Mouse (Mus musculus) hindbrain, postnatal 0 days (tissue): ENCODE data around the gene Gpr150. TPM values are rescaled to one million over a fixed set of nuclear protein-coding genes. Genes with fewer than 3 reads are reported as not detected.

ENCODE experiments used
- ATAC-seq: fragments of 200-750 bp; cut with Nextera tagmentation; 2 replicates; pipeline ENCODE4 v1.8.0; 2017; ENCODE audit warnings: mild to moderate bottlenecking, moderate TSS enrichment, moderate library complexity
- DNase-seq: peaks from one replicate; pipeline ENCODE4 v3.0.0-alpha.2; 2015; ENCODE audit warnings: low spot score
- H3K27ac ChIP-seq: fragments of 300-500 bp; sonication (generic); 2 replicates; pipeline ENCODE4 v1.5.1; 2014; ENCODE audit warnings: mild to moderate bottlenecking
- H3K27me3 ChIP-seq: fragments of 300-500 bp; sonication (generic); 2 replicates; pipeline ENCODE4 v1.6.1; 2014; ENCODE audit warnings: low read length, mixed read lengths; ENCODE audit not compliant: insufficient read depth
- H3K36me3 ChIP-seq: fragments of 300-500 bp; sonication (generic); 2 replicates; pipeline ENCODE4 v1.6.1; 2014; ENCODE audit warnings: low read length, mixed read lengths; ENCODE audit not compliant: insufficient read depth
- H3K4me1 ChIP-seq: fragments of 300-500 bp; sonication (generic); 2 replicates; pipeline ENCODE4 v1.6.1; 2014; ENCODE audit warnings: antibody characterized with exemption, low read length, mixed read lengths; ENCODE audit not compliant: insufficient read depth
- H3K4me2 ChIP-seq: fragments of 300-500 bp; sonication (generic); 2 replicates; pipeline ENCODE4 v1.6.1; 2014; ENCODE audit warnings: low read depth, mild to moderate bottlenecking, low read length, moderate library complexity, mixed read lengths
- H3K4me3 ChIP-seq: fragments of 300-500 bp; sonication (generic); 2 replicates; pipeline ENCODE4 v1.5.1; 2014; ENCODE audit warnings: low read length
- H3K9ac ChIP-seq: fragments of 300-500 bp; sonication (generic); replicated peaks from 2 replicates; pipeline ENCODE4 v1.6.1; 2014; ENCODE audit warnings: mild to moderate bottlenecking, low read length, moderate library complexity, mixed read lengths
- H3K9me3 ChIP-seq: fragments of 300-500 bp; sonication (generic); 2 replicates; pipeline ENCODE4 v1.6.1; 2016; ENCODE audit warnings: low read length, mixed read lengths
- CTCF ChIP-seq: IDR thresholded peaks from 2 replicates; pipeline ENCODE4 v1.5.1; 2016; ENCODE audit warnings: antibody characterized with exemption, control low read depth, low read depth
- WGBS: fragments of 180-500 bp; shearing (Covaris S2); extraction: QIAGEN DNeasy Blood & Tissue Kit; methylation state at CpG from one replicate; pipeline ENCODE4 v1.1.7; 2014; 5-methylcytosine and 5-hydroxymethylcytosine counted together
- polyA plus RNA-seq: library from polyadenylated mRNA; unstranded; fragments of >200 nt; fragmentation: Nextera tagmentation; extraction: Ambion mirVana; gene quantifications from 2 replicates; pipeline ENCODE4 v1.2.1, GENCODE M21; 2015
- total RNA-seq: library from RNA; depleted of rRNA; stranded (reverse); fragments of >200 nt; gene quantifications from 2 replicates; pipeline ENCODE4 v1.2.3, GENCODE M21; 2014; rRNA removed

Gene Gpr150
- total RNA-seq (2.8 and 5.2 TPM in 2 replicates), polyA plus RNA-seq (3.8 and 4.0 TPM in 2 replicates)

DNA sequence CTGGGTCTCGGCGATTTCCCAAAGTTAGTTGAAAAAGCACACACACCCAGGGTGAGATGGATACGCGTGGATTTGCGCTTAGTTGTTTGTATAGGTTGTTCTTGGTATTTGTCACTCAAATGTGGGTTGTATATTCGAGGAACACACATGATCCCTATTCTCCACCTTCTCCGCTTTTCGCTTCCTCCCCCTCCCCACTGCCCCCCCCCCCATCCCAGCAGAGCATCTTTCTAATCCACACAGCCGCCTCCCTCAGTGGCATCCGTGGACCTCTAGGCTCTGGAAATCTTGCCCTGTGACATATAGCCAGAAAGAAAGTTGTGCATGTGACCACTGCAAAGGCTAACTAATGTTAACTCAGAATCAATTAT is at the start of gene Gpr150:
Gene Gpr150 (minus strand): TSS at position 101 of the 371 bp plus-strand sequence.
- Histone ChIP-seq H3K9me3 (no peaks in the 10 kb centered on the region), H3K9ac (peak within 1 kb of the TSS; percentile 54), H3K4me2 (peak within 1 kb of the TSS; percentile 98), H3K36me3 (no peaks in the 10 kb centered on the region), H3K27ac (peak within 1 kb of the TSS; percentile 54), H3K4me3 (peak within 1 kb of the TSS; percentile 57), H3K27me3 (0 out of 2 replicates have a peak, but pooled peaks cover 7% of the 10 kb centered on the region), H3K4me1 (no peaks in the 10 kb centered on the region)
- ATAC-seq, result peak; percentile 13; the same call in 1 of the 2 replicates
- 14% methylated on average over 10 of the region's 10 CpGs for WGBS
- TF ChIP-seq CTCF, result no peak
- DNase-seq, result no peak

DNA sequence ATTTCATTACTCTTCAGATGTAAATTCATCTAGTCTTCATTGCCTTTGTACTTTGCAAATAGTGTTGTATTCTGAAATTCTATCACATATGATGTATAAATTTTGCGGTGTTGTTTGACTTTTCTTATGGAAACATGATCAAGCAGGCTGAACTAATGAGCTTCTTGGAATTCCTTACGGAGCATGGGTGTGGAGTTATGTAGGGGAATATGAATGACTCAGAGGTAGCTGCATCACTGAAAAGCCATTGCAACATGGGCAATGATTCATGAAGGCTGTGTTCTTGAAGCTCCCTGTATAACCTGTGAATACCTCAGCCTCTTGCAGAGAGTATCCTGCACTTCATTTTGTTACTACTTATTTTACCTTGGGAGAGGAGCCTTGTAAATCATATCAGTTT is 45.2 kb upstream of the Gpr150 start:
- no peak for TF ChIP-seq CTCF
- no peak for DNase-seq
- Histone ChIP-seq H3K27ac (no peak overlapping the region), H3K4me3 (no peak overlapping the region), H3K4me2 (no peak overlapping the region), H3K9ac (no peak overlapping the region), H3K4me1 (peaks cover 4% of the 10 kb centered on the region; the same call in 1 of the 2 replicates), H3K36me3 (no peaks in the 10 kb centered on the region), H3K9me3 (no peaks in the 10 kb centered on the region), H3K27me3 (no peaks in the 10 kb centered on the region)
- ATAC-seq, result no peak
- WGBS, result 95% methylated on average over 2 of the region's 2 CpGs

DNA sequence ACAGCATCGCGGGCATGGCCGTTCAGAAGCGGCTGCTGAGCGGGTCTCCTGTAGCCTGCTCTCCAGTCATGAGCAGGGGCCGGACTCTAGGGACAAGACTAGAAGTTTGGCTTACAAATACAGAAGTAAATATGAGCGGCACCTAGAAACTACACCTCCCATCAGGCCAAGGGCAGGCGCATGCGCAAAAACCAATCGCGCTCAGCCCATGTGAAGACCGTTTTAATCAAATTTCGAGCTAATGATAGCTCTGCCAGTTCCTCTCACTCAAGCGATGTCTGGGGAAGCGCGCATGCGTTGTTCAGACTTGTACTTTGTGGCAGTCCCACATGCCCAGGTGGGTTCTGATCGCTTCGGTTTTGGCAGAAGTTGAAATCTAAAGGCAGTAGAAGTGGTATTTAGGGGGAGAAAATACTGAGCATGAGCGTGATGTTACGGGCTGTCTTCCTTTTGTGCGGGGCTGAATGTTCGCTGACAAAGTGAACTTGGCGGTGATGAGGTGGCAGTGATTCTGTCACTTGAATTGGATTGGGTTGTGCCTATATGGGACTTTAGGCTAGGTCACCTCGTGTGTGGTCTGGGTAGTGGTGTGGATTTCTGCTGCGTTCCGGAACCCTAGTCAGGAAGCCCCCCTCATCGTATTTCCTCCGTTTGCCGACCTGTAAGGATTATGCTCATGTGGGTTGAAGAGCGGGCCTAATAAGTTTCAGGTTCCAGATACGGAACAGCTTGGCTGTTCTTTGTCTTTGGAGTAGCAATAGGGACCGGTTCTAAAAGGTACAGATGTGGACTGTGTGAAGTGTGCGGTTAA is 41.9 kb upstream of the Gpr150 start, which contains the start of the genes Arsk and Ttc37:
Gene Arsk (minus strand): TSS at position 168 of the 811 bp plus-strand sequence.
Gene Ttc37 (plus strand): TSS at position 242 of the 811 bp plus-strand sequence.
- H3K27ac ChIP-seq, result peak within 1 kb of the TSS; percentile 68
- H3K4me3 ChIP-seq, result peak within 1 kb of the TSS; percentile 77
- H3K9ac ChIP-seq, result peak within 1 kb of the TSS; percentile 67
- H3K9me3 ChIP-seq, result no peaks in the 10 kb centered on the region
- H3K4me1 ChIP-seq, result peaks cover 4% of the 10 kb centered on the region; the same call in 1 of the 2 replicates
- no peaks in the 10 kb centered on the region for H3K27me3 ChIP-seq
- H3K36me3 ChIP-seq, result no peaks in the 10 kb centered on the region
- WGBS, result under 1% methylated on average over 34 of the region's 34 CpGs
- peak; percentile 98 for DNase-seq
- TF ChIP-seq CTCF, result no peak
- ATAC-seq, result peak; percentile 98
- peak within 1 kb of the TSS; percentile 77 for H3K4me2 ChIP-seq

DNA sequence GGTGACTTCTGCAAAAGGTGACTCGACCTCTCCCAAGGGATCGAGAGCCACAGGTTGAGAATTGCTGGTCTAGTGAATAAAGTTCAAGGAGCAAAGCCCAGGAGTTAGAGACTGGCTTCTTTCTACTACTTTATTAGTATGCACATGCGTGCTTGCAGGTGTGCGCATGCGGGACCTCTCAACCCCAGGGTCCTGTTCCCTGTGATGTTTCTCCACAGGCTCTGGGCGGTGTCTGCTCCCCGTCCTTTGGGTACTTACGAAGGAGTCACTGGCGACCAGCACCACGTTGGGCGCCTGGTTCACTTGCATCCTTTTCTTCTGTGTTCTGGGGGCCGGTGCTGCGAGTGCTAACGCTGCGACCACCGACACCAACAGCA is 41.3 kb upstream of the Gpr150 start:
- DNase-seq (peak; percentile 47), ATAC-seq (peak; percentile 83; the same call in 1 of the 2 replicates)
- WGBS, result 1% methylated on average over 16 of the region's 16 CpGs
- peak overlapping the region; percentile 68 for H3K27ac ChIP-seq
- no peaks in the 10 kb centered on the region for H3K27me3 ChIP-seq
- H3K4me2 ChIP-seq, result peak overlapping the region; percentile 77
- H3K9ac ChIP-seq, result peak overlapping the region; percentile 51
- H3K4me1 ChIP-seq, result peaks cover 4% of the 10 kb centered on the region; the same call in 1 of the 2 replicates
- H3K4me3 ChIP-seq, result peak overlapping the region; percentile 77
- H3K9me3 ChIP-seq, result no peaks in the 10 kb centered on the region
- no peaks in the 10 kb centered on the region for H3K36me3 ChIP-seq
- TF ChIP-seq CTCF, result no peak

DNA sequence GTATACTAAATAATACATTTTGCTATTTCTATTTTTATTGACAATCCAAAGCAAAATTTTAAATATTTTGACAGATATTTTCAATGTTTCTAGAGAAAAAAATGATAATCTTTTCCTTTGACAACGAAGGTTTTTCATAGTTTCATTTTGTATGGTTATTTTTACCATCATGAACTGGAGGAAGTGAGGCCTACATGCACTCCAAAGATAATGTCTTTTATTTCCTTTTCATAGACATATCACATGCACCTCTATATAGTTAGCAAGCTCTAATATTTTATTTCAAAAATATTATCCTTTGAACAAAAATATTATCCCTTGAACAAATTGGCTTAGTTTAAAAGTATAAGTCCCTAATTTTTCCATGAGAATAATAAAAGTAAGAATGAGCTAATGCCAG is 17.5 kb upstream of the Gpr150 start:
- WGBS, result 81% methylated on average over 1 of the region's 1 CpGs
- ATAC-seq (no peak), DNase-seq (no peak)
- H3K9ac ChIP-seq, result no peak overlapping the region
- H3K4me1 ChIP-seq, result no peaks in the 10 kb centered on the region
- no peaks in the 10 kb centered on the region for H3K36me3 ChIP-seq
- no peak overlapping the region for H3K4me2 ChIP-seq
- no peak overlapping the region for H3K27ac ChIP-seq
- H3K27me3 ChIP-seq, result no peaks in the 10 kb centered on the region
- TF ChIP-seq CTCF, result no peak
- H3K9me3 ChIP-seq, result no peaks in the 10 kb centered on the region
- H3K4me3 ChIP-seq, result no peak overlapping the region

DNA sequence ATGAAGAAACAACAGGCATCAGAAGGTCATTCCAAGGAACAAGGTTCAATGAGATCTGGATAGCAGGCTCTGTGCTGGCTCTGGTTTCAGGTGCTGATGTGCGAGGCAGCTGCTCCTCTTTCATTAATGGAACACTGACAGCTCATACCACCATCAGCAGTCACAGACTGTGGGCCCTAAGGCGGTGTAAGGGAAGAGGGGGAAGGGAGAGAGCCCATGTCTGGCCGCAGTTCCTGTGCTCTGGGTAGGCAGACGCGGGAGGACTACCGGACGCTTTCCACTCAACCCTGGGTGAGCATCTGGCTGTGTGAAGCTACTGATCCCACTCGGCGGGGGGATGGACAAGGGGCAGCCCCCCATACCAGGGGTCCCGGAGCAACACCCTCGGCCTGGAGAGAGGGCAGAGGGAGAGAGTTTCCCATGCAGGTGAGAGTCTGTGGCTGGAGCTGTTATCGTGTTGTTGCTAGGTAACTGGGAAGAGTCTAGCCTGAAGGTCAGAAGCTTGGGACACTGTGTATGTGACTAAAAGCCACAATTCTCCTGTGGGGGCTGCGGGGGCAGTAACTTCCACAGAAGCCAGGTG is 7.7 kb upstream of the Gpr150 start:
- H3K27ac ChIP-seq, result no peak overlapping the region
- no peak overlapping the region for H3K4me3 ChIP-seq
- TF ChIP-seq CTCF, result no peak
- H3K9ac ChIP-seq, result no peak overlapping the region
- no peaks in the 10 kb centered on the region for H3K4me1 ChIP-seq
- no peak overlapping the region for H3K4me2 ChIP-seq
- no peak for ATAC-seq
- peaks cover 8% of the 10 kb centered on the region; the same call in 1 of the 2 replicates for H3K36me3 ChIP-seq
- no peaks in the 10 kb centered on the region for H3K27me3 ChIP-seq
- WGBS, result 86% methylated on average over 13 of the region's 13 CpGs
- H3K9me3 ChIP-seq, result no peaks in the 10 kb centered on the region
- DNase-seq, result no peak
